Mouse (Mus musculus): Measurements from ENCODE around the gene Zeb2. TPM values are rescaled to one million over a fixed set of nuclear protein-coding genes. Genes with fewer than 3 reads are reported as not detected.

Zeb2 gene
- polyA plus RNA-seq, 1 experiment from 2014 or later, result 96.4 TPM

- 20% methylated on average over 10 of the region's 10 CpGs for WGBS
- Histone ChIP-seq H3K27me3 (peaks cover 25% of the 10 kb centered on the region), H3K9ac (0 out of 2 replicates have a peak overlapping the region, but pooled peaks have one; percentile 36), H3K4me2 (peak overlapping the region; percentile 68), H3K4me1 (peaks cover 47% of the 10 kb centered on the region), H3K4me3 (peak overlapping the region; percentile 77), H3K27ac (peak overlapping the region; percentile 51), H3K9me3 (no peaks in the 10 kb centered on the region), H3K36me3 (peaks cover 6% of the 10 kb centered on the region)
- no peak for ATAC-seq (ENCODE audit: insufficient number of reproducible peaks, insufficient read depth, low FRiP score, low TSS enrichment, low read depth)
Measured at GRCm38 (mm10) chr2:45103021-45103983, 13.9 kb downstream of the Zeb2 start.

- Histone ChIP-seq H3K9me3 (no peaks in the 10 kb centered on the region), H3K4me3 (no peak overlapping the region), H3K4me1 (peaks cover 54% of the 10 kb centered on the region), H3K36me3 (peaks cover 6% of the 10 kb centered on the region), H3K27me3 (peaks cover 23% of the 10 kb centered on the region), H3K4me2 (no peak overlapping the region), H3K9ac (no peak overlapping the region), H3K27ac (no peak overlapping the region)
- ATAC-seq (ENCODE audit: insufficient number of reproducible peaks, insufficient read depth, low FRiP score, low TSS enrichment, low read depth), result no peak
- 47% methylated on average over 8 of the region's 8 CpGs for WGBS
Measured at GRCm38 (mm10) chr2:45102191-45102638, 15.0 kb downstream of the Zeb2 start.

GRCm38 (mm10) chr2:45101586-45101985 lies 15.6 kb downstream of the Zeb2 start:
- Histone ChIP-seq H3K4me2 (no peak overlapping the region), H3K9me3 (no peaks in the 10 kb centered on the region), H3K27ac (no peak overlapping the region), H3K4me3 (no peak overlapping the region), H3K4me1 (peaks cover 60% of the 10 kb centered on the region), H3K27me3 (peaks cover 21% of the 10 kb centered on the region), H3K9ac (no peak overlapping the region), H3K36me3 (peaks cover 11% of the 10 kb centered on the region)
- 69% methylated on average over 2 of the region's 2 CpGs for WGBS
- no peak for ATAC-seq (ENCODE audit: insufficient number of reproducible peaks, insufficient read depth, low FRiP score, low TSS enrichment, low read depth)

GRCm38 (mm10) chr2:45101040-45101439 lies 16.2 kb downstream of the Zeb2 start:
- peaks cover 58% of the 10 kb centered on the region for H3K4me1 ChIP-seq
- WGBS, result 57% methylated on average over 4 of the region's 4 CpGs
- no peak for ATAC-seq (ENCODE audit: insufficient number of reproducible peaks, insufficient read depth, low FRiP score, low TSS enrichment, low read depth)

GRCm38 (mm10) chr2:45100628-45101027 lies 16.6 kb downstream of the Zeb2 start:
- H3K27me3 ChIP-seq, result peaks cover 14% of the 10 kb centered on the region
- no peak overlapping the region for H3K9ac ChIP-seq
- peaks cover 56% of the 10 kb centered on the region for H3K4me1 ChIP-seq
- no peak for ATAC-seq (ENCODE audit: insufficient number of reproducible peaks, insufficient read depth, low FRiP score, low TSS enrichment, low read depth)
- no peaks in the 10 kb centered on the region for H3K9me3 ChIP-seq
- H3K36me3 ChIP-seq, result peaks cover 14% of the 10 kb centered on the region; the same call in 1 of the 2 replicates
- no peak overlapping the region for H3K4me2 ChIP-seq
- WGBS, result 67% methylated on average over 7 of the region's 7 CpGs
- H3K4me3 ChIP-seq, result no peak overlapping the region
- no peak overlapping the region for H3K27ac ChIP-seq

More at GRCm38 (mm10) chr2:45101040-45101439, 16.2 kb downstream of the Zeb2 start:
- Histone ChIP-seq H3K4me2 (no peak overlapping the region), H3K36me3 (peaks cover 11% of the 10 kb centered on the region; the same call in 1 of the 2 replicates), H3K9me3 (no peaks in the 10 kb centered on the region), H3K27ac (no peak overlapping the region), H3K27me3 (peaks cover 17% of the 10 kb centered on the region), H3K4me3 (no peak overlapping the region), H3K9ac (no peak overlapping the region)

GRCm38 (mm10) chr2:45100017-45100416 lies 17.2 kb downstream of the Zeb2 start:
- no peak overlapping the region for H3K27ac ChIP-seq
- no peak for ATAC-seq (ENCODE audit: insufficient number of reproducible peaks, insufficient read depth, low FRiP score, low TSS enrichment, low read depth)
- peaks cover 9% of the 10 kb centered on the region for H3K27me3 ChIP-seq
- H3K9ac ChIP-seq, result no peak overlapping the region
- no peak overlapping the region for H3K4me3 ChIP-seq
- WGBS, result 77% methylated on average over 4 of the region's 4 CpGs
- H3K36me3 ChIP-seq, result peaks cover 14% of the 10 kb centered on the region; the same call in 1 of the 2 replicates
- peaks cover 50% of the 10 kb centered on the region for H3K4me1 ChIP-seq
- H3K4me2 ChIP-seq, result no peak overlapping the region
- no peaks in the 10 kb centered on the region for H3K9me3 ChIP-seq

GRCm38 (mm10) chr2:45099081-45099480 lies 18.1 kb downstream of the Zeb2 start:
- Histone ChIP-seq H3K9ac (no peak overlapping the region), H3K27ac (no peak overlapping the region), H3K4me1 (peaks cover 43% of the 10 kb centered on the region), H3K9me3 (no peaks in the 10 kb centered on the region), H3K4me2 (no peak overlapping the region), H3K36me3 (peaks cover 14% of the 10 kb centered on the region; the same call in 1 of the 2 replicates), H3K4me3 (no peak overlapping the region), H3K27me3 (peaks cover 2% of the 10 kb centered on the region; the same call in 1 of the 2 replicates)
- no peak for ATAC-seq (ENCODE audit: insufficient number of reproducible peaks, insufficient read depth, low FRiP score, low TSS enrichment, low read depth)
- 79% methylated on average over 4 of the region's 4 CpGs for WGBS

GRCm38 (mm10) chr2:45097969-45098368 lies 19.2 kb downstream of the Zeb2 start:
- 18% methylated on average over 5 of the region's 5 CpGs for WGBS
- H3K4me3 ChIP-seq, result no peak overlapping the region
- H3K4me1 ChIP-seq, result peaks cover 44% of the 10 kb centered on the region
- peaks cover 23% of the 10 kb centered on the region; the same call in 1 of the 2 replicates for H3K36me3 ChIP-seq
- H3K9me3 ChIP-seq, result no peaks in the 10 kb centered on the region
- no peak overlapping the region for H3K27ac ChIP-seq
- no peak overlapping the region for H3K9ac ChIP-seq
- no peak for ATAC-seq (ENCODE audit: insufficient number of reproducible peaks, insufficient read depth, low FRiP score, low TSS enrichment, low read depth)
- 0 out of 2 replicates have a peak overlapping the region, but pooled peaks have one; percentile 2 for H3K4me2 ChIP-seq
- no peaks in the 10 kb centered on the region for H3K27me3 ChIP-seq

- H3K4me1 ChIP-seq, result peaks cover 40% of the 10 kb centered on the region
- H3K9me3 ChIP-seq, result no peaks in the 10 kb centered on the region
- H3K27ac ChIP-seq, result no peak overlapping the region
- WGBS, result 37% methylated on average over 10 of the region's 10 CpGs
- H3K4me3 ChIP-seq, result no peak overlapping the region
- 0 out of 2 replicates have a peak overlapping the region, but pooled peaks have one; percentile 40 for H3K9ac ChIP-seq
- ATAC-seq (ENCODE audit: insufficient number of reproducible peaks, insufficient read depth, low FRiP score, low TSS enrichment, low read depth), result no peak
- peaks cover 23% of the 10 kb centered on the region; the same call in 1 of the 2 replicates for H3K36me3 ChIP-seq
- no peaks in the 10 kb centered on the region for H3K27me3 ChIP-seq
- H3K4me2 ChIP-seq, result no peak overlapping the region
Measured at GRCm38 (mm10) chr2:45096638-45097247, 20.5 kb downstream of the Zeb2 start.

- H3K9ac ChIP-seq, result no peak overlapping the region
- H3K9me3 ChIP-seq, result no peaks in the 10 kb centered on the region
- H3K27ac ChIP-seq, result no peak overlapping the region
- no peak overlapping the region for H3K4me3 ChIP-seq
- no peak for ATAC-seq (ENCODE audit: insufficient number of reproducible peaks, insufficient read depth, low FRiP score, low TSS enrichment, low read depth)
- H3K36me3 ChIP-seq, result peaks cover 26% of the 10 kb centered on the region
- no peaks in the 10 kb centered on the region for H3K27me3 ChIP-seq
- WGBS, result 55% methylated on average over 9 of the region's 9 CpGs
- peaks cover 33% of the 10 kb centered on the region for H3K4me1 ChIP-seq
- H3K4me2 ChIP-seq, result no peak overlapping the region
Measured at GRCm38 (mm10) chr2:45095825-45096224, 21.4 kb downstream of the Zeb2 start.

- Histone ChIP-seq H3K36me3 (peaks cover 21% of the 10 kb centered on the region), H3K9me3 (no peaks in the 10 kb centered on the region), H3K9ac (no peak overlapping the region), H3K4me3 (no peak overlapping the region), H3K27me3 (no peaks in the 10 kb centered on the region), H3K4me2 (no peak overlapping the region), H3K4me1 (peaks cover 33% of the 10 kb centered on the region), H3K27ac (no peak overlapping the region)
- WGBS, result 65% methylated on average over 2 of the region's 2 CpGs
- no peak for ATAC-seq (ENCODE audit: insufficient number of reproducible peaks, insufficient read depth, low FRiP score, low TSS enrichment, low read depth)
Measured at GRCm38 (mm10) chr2:45094371-45094967, 22.7 kb downstream of the Zeb2 start.

Measured in embryonic facial prominence, embryonic 13.5 days (tissue).